Mouse (Mus musculus) A20 (cell line): ENCODE measurements around the gene Rab6a.

ENCODE experiments used
- DNase-seq: peaks from one replicate; pipeline ENCODE4 v3.0.0-alpha.2; 2011; ENCODE audit warnings: low read depth, low spot score

The Rab6a gene

DNA sequence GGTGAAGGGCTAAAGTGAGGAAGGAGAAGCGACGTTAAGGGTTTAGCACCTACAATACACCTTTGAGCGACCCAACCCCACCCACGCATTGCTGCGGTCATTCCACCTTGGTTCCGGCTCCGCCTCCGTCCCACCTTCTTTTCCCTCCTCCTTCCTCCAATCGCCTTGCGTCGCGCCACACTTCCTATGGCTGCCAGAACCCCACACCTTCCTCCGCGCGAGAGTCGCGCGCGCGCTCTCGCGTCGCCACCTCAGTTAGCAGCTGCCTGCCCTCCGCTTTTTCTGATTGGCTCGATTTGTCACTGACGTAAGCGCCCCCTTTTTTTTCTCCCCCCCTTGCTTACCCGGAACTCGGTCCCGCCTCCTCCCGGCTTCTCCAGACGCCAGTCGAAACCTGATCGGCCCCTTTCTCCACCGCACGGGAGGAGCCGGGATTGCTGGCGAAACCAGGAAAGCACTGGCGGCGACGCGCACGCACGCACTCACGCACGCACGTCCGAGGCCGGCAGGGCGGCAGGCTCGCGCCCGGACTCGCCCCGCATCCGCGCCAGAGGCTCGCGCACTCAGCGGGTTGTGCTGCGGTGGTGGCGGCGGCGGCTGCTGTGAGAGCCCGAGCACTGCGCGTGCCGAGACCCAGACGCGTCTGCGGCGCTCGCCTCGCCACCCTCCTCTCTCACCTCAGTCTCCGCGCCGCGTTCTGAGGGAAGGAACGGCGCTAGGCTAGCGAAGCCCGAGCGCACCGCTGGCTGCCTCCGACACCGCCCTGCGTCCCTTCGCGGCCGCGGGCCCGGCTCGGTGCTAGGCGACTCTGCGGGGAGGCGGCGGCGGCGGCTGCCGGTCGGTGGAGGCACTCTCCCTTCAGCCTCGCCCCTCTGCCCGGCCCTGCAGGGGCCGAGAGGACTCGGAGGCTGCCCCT is at the start of gene Rab6a:
Rab6a (plus strand) TSS at position 197 of the 916 bp plus-strand sequence.
- DNase-seq, result peak; percentile 100

DNA sequence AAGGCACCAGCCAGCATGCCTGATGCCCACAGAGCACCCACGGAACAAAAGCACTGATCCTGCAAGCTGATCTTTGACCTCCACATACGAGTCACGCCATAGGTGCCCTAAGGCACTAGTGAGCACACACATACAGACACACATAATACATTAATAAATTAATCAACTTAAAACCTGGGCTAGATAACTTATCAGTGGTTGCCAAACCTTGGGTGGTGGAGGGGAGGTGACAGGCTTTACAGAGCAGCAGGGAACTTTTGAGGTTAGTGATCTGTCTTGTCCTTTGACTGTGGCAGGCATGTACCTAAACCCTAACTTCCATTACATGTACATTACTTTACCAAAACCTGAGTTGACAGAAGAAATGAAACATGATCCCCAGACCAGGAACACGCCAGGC is 47.9 kb upstream of the Rab6a start:
- DNase-seq, result no peak

DNA sequence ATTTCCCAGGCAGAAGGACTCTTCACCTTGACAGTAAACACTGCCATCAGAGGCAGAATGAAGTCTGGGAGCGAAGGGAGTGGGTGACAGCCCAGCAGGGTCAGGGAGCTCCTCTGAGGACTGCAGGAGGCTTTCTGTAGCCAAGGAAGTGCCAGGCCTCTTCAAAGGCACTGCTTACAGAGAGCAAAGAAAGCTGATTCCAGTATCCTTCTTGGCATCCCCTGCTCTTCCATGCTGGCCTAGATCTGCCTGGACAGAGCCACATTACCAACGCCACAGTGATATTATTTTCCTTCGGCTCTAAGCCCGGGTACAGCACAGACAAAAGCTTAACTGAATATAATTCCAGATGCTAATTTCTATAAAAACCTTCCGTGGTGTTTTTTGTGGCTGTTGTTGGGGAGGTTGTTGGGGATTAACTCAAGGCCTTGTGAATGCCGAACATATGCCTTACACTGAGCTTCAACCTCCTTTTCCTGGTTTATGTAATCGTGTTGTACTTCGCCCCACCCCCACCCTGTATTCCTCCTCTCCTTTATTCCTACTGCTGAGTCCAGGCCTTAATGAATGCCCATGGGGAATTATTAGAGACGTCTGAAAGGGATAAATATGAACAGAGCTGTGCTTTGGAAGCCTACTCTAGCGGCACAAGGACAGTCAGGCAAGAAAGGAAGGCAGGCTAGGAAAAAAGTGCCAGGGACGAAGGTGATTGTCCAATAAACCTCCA is 45.2 kb upstream of the Rab6a start:
- DNase-seq, result no peak

DNA sequence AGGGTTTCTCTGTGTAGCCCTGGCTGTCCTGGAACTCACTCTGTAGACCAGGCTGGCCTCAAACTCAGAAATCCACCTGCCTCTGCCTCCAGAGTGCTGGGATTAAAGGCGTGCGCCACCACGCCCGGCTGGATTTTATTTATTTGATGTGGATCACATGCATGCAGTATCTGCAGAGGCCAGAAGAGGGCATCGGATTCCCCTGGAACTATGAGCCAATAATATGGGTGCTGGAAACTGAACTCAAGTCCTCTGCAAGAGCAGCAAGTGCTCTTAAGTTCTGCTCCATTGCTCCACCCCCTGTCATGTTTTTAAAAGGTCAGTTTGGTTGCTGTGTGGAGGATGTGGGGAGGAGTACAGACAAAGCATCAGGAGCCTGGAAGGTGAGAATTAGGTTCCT is 40.0 kb upstream of the Rab6a start:
- DNase-seq, result peak; percentile 30

DNA sequence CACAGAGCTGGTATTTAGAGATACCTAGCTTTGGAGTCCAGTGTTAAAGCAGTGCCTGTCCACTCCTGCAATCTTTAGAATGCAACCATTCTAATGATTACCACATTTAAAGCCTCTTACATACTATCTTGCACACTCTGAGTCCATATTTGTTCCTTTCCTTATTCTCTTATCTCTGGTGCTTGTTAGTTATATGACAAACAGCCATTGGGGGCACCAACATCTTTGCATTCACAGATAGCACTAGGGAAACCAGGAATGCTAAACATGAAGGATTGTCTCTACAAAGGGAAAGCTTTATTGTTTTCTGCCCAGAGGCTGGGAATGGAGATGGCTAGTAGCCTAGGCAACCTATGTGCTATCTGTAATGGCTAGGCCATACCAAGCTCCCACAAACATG is 37.3 kb upstream of the Rab6a start:
- DNase-seq, result no peak

DNA sequence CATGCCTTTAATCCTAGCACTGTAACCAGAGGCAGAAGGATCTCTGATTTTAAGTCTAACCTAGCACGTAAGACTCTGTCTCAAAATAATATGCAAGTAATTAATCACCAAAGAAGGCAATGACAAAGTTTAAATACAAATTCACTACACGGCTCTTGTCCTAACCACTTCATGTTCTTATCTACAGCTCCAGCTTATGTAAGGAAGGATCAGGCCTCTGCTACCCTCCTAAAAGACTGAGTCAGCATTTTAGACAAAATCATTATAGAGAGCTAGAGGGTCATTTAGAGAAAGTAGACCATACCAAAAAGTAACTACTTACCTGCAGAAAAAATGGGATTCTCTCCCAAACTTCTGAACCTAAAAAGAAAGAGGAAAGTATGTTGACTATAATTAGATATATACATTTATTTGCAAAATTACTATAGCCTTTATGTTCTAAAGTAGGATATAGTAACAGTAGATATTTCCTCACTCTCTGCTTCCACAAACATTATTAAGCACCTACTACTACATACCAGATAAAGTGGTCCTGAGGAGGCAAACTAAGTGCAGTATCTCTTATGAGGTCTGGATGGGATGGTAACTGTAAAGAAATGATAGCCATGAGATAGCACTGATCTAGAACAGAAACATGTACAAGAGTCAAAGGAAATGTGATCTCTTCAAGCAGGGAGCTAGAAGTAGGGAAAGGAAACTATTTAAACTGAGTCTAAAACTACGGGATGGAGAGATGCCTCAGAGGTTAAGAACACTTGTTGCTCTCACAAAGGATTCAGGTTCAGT is 36.1 kb upstream of the Rab6a start:
- no peak for DNase-seq

DNA sequence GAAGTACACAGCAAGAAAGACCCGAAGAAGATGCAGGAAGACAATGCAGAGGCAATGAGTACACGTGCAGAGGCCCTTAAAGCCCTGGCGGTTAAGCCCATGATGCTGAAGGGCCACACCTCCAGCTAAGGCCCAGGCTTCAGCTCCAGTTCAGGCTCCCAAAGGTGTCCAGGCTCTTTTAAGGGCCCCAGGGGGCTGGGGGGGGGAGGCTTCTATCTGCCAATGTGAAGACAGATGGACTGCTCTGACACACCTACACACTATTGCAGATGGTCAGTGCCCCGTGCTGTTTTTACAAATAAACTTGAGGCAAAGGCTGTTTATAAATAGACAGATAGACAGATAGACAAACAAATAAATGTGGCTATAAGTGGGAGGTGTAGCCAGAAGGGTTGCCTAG is 35.1 kb upstream of the Rab6a start:
- DNase-seq, result no peak

DNA sequence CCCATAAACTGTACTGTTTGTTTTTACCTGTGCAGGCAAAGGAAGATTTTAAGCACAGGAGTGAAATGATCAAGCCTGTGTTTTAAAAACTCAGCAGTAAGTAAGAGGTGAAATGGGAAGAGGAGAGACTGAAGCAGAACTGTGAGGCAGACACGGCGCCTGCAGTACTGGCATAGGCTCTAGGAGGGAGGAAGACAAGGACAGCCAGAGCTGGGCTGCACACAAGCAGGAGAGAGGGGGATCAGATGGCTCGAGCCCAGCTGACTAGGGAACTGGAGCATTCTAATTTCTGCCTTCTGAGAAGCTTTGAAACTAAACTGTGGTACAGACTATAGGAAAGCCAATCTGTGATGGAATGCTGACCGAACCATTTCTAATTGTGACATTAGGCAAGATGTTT is 34.5 kb upstream of the Rab6a start:
- no peak for DNase-seq

DNA sequence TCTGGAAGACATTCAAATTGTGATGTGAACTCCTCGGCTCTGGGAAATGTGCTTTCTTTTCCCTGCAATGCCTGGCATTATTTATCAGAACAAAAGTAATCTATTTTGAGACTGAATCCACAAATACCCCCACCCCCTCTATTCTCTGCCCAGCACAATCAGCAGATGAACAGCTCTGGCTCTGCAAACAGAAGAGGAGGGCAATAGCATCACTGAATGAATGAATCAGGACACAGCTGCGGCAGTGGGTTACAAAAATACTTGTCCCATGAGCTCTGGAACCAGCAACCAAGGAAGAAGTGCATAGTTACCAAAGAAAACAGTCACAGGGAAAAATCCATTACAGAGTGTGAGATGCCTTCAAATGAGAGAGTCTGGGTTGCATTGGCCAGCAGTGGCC is 28.4 kb upstream of the Rab6a start:
- no peak for DNase-seq

DNA sequence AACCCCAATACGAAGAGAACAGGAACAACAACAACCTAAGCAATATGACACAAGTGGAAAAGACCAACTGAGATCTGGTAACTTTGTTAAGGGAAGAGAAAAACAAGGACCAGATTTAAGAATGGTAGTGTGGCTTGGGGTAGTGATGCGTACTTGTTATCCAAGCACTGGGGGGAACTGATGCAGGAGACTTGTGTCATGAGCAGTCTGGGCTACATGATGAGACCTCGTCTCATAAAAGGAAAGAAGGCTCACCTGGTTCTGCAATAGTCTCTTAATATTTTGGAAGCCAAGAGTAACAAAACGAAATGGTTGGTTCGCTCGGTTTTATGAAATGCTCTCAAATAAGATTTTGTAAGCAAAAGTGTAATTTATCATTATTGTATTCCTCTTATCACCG is 25.0 kb upstream of the Rab6a start:
- DNase-seq, result no peak

DNA sequence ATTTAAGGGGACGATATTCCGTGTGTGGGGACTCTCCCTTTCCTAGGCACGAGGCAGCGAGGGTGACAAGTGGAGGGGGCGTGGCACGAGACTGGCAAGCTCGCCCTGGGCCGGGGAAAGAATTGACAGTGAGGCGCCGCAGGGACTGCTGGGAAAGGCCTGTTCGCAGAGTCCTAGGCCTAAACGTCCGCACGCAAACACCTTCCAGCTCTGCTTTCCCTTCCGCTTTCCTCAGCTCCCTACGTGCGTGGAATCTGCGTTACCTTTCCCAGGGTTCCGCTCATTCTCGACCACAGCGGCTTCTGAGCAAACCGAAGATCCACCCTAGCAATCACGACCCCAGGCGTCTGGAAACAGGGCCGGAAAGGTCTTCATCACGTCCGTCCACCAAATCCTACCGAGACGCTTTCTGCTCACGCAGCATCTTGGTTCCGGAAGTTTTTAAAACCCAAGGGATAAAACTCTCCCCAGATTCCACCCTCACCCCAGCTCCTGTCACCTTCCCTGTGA is 24.4 kb upstream of the Rab6a start:
- peak; percentile 97 for DNase-seq

DNA sequence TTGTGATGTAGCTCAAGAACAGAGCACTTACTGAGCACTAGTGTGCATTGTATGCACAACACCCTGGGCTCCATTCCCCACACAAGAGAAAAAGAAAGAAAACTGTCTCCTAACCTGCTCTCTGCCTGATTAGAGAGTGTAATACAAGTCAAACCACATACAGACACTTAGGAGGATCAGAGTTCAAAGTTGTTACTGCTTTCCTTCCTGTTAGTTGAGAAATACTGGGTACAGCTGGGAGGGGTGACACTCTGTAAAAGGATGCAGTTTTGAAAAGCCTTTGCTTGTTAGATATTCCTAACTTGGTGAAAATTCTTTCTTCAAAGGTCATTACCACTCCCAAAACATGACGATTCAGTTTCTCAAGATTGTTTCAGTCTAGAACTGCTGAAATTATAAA is 17.4 kb upstream of the Rab6a start:
- no peak for DNase-seq

DNA sequence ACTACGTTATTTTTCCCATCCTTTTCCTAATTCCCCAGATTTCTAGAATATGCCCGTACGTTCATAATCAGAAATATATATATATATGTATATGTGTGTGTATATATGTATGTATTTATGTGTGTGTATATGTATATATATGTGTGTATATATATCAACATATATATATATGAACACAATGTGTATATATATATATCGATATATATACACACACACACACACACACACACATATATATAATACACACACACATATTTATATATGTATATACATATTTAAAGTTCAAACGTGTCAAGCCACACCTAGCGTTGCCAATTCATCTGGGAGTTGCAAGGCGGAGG is 16.7 kb upstream of the Rab6a start:
- no peak for DNase-seq

DNA sequence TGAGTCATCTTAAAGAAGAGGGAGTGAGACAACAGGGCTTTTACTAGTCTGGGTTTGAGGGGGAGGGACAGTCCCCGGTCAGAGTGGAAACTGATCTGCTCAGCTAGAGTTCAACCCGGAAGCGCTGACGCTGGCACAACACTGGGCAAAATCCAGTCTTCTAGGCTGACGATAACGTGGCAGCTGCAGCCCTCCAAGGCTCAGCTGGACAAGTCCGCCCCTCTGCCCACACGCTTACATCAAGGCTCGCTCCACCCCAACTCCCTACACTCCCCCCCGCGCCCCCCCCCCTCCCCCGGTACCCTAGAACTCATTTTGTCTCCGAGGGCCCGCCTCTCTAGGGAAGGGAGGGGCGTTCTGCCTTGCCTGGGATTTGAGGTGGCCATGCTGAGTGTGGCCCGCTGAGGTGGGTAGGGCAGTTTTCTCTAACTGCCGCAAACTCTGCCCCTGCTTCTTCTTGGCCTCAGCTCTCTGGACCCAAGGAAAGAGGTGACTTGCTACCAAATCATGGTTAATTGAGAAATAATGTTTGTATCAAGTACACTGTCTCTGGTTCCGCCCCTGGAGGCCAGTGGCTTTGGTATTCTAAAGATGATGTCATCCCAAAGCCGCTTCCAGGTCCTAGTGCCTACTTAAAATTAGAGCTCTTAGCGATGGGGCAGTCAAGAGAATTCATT is 16.2 kb upstream of the Rab6a start:
- peak; percentile 92 for DNase-seq

DNA sequence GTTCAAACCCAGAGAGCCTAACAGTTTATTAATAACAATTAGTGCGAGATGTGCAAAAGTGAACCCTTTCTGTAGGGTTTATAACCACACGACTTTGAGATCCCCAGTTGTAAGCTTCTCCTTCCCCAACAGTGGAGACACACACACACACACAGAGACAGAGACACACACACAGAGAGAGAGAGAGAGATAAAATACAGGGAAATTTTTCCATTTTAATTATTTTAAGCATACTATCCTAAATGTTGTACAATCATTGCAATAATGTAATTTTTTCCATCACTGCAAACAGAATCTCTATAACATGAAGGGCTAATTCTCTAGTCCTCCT is 15.7 kb upstream of the Rab6a start:
- no peak for DNase-seq

DNA sequence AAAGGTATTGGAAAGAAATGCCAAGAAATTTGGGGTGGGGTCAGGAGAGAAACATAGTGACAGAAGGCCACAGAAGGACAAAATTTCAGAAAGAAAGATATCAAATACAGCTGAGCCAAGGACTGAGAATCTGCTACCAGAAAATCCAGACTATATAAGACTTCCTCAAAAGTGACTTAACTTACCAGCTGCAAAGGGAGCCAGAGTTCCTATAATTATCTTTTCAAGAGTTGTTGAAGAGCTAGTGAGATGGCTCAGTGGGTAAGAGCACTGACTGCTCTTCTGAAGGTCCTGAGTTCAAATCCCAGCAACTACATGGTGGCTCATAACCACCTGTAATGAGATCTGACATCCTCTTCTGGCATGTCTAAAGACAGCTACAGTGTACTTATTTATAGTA is 13.9 kb upstream of the Rab6a start:
- DNase-seq, result no peak

DNA sequence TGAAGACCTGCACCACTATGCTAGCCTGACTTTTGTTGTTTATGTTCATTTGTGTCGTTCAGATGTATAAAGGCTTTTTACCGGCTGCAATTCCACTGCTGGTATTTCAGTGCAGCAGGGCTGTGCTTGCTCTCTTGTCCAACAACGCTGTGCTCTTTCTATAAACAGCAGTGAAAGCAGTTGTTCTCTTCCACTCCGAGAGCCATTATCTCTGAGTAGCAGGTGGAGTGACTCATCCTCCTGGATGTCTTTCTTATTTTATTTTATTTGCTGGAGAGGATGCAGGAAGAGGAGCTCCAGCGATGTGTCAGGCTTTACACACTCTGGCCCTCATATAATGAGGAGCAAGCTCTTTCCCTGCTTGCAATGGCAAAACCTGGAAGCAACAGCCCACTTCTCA is 7.0 kb upstream of the Rab6a start:
- no peak for DNase-seq

DNA sequence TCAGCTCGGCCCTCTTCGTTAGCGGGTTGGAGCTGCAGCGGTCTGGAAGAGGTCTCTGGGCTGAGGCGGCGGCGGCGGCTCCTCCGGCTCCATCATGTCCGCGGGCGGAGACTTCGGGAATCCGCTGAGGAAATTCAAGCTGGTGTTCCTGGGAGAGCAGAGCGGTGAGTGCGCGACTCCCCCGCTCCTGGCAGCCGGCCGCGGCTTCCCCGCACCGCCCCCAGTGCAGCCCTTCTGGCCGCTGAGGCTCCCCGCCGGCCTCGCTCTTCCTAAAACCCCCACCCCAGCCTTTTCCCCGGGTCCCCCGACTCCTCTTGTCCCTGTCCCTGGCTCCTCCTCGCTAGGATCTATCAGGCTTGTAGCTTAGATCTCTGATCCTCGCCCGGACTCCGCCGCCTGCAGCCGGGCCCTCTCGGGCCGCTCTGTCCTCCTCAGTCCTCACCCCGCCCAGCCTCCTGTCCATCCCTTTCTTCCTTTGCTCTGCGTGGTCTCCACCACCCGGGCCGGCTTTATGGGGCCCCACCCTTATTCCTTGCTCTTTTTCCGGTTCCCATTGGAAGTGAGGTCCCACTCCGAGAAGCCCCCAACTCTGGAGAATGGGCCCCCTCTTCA is 1.0 kb downstream of the Rab6a start, which contains the start of gene Mrpl48:
Mrpl48 (minus strand) TSS at position 172 of the 612 bp plus-strand sequence.
- peak; percentile 47 for DNase-seq

DNA sequence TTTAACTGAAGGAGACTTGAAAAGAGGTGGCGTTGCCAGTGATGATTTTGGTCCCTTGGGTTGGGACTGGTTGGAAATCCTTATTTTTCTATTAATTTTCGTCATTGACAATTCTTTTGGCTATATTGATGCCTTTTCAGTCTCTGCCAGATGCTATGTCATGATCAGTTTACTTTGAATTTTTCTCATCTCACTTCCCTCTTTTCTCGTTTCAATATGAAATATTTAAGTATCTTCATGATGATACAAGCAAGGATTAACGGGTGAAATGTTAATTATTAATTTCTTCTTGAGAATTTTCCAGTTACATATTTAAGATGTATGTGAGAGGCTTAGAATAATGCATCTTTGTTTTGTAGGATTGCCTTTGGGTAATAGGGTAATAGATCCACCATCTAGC is 1.7 kb downstream of the Rab6a start:
- DNase-seq, result peak; percentile 52

DNA sequence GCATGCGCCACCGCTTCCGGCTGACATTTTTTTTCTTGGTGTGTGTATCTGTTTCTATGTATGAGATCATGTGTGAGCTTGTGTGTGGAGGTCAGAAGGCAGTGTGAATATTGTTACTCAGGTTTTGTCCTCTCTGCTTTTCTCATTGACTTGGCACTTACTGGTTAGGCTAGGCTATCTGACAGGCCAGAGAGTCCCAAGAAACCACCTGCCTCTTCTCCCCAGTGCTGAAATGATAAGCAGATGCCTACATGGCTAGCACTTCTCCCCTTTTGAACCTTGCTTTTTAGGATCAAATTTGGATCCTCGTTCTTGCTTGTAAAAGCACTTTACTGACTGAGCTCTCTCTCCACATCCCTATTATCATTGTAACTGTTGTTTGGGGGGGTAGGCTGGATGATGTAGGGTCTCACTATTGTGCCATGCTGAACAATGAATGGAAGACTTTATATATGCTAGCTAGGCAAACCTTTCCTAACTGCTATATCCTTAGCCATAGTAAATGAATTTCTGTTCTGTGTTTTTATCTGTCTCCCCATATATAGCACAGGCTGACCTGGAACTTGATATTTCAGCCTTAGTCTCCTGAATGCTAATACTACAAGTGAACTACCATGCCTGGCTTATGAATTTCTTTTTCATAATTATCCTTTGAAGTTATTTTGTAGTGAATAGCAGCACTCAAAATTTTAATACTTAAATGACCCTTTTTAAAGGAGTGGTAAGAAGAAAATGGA is 9.1 kb downstream of the Rab6a start:
- DNase-seq, result no peak
